Mouse (Mus musculus): ENCODE measurements around the gene Fam78a. TPM values are rescaled to one million over a fixed set of nuclear protein-coding genes. Genes with fewer than 3 reads are reported as not detected.

Fam78a gene
- polyA plus RNA-seq, 1 experiment from 2014 or later = 0.46 TPM

DNA sequence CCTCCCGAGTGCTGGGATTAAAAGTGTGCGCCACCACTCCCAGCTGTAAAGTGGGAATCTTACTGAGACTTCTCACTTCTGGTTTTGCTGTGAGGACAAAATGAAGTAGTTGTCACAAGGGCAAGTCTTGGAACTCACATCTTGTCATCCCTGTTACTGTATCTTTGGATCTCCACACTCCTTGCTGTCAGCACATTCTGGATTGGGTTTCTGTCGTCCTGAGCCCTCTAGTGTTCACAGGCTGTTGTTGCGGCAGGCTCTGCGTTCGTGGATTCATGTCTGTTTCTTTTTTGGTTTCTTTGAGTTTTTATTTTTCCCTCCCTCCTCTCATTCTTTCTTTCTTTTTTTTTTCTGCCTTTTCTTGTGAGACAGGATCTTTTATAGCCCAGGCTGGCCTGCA, 45.8 kb upstream of the Fam78a start:
- Histone ChIP-seq H3K9ac (ENCODE audit: low read length) (no peak overlapping the region), H3K27me3 (ENCODE audit: control insufficient read depth, insufficient read depth, low read length) (no peaks in the 10 kb centered on the region), H3K4me2 (replicated peaks; ENCODE audit: low read depth) (no peak overlapping the region), H3K36me3 (ENCODE audit: control insufficient read depth, insufficient read depth, low read length) (no peaks in the 10 kb centered on the region), H3K27ac (replicated peaks) (no peak overlapping the region), H3K9me3 (ENCODE audit: control insufficient read depth, low read length) (no peaks in the 10 kb centered on the region), H3K4me1 (replicated peaks; ENCODE audit: control insufficient read depth, insufficient read depth) (no peaks in the 10 kb centered on the region), H3K4me3 (ENCODE audit: low read depth, low read length) (no peak overlapping the region)
- WGBS = 34% methylated on average over 6 of the region's 6 CpGs
- DNase-seq (ENCODE audit: low spot score) (peak; percentile 61), ATAC-seq (ENCODE audit: low FRiP score, low TSS enrichment) (no peak)
- TF ChIP-seq EP300 (optimal IDR thresholded peaks at IDR 0.05) (no peak), CTCF (IDR thresholded peaks at IDR 0.05; ENCODE audit: low read depth) (peak; percentile 87)

DNA sequence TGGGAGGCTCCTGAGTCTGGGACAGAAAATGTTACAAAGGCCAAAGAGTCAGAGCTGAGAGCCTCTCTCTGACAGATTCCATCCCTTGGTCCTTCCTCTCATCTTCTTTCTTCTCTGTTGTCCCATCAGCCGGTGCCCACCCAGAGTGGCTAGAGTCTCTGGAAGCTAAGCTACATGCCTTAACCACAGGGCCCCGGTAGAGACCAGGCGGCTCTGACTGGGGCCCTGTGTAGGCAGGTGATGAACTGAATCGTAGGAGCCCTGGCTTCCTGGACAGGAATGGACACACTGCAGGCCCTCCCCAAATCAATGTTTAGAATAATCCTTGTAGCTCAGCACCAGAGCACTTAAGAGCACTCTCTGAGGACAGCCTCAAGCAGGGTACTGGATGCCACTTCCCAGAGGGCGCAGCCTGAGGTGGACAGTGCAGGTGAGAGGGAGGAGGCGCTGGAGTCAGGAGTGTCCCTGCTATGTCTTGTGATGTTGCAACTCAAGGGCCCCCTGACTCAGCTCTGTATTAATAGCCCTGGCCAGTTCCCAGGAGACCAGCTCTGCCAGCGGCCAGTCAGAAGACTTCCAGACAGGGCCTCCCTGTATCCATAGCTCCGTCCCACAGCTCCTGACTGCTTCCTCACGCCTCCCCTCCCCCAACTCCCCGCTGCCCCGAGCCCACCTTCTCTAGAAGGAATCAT, 44.9 kb upstream of the Fam78a start:
- no peak for ATAC-seq (ENCODE audit: low FRiP score, low TSS enrichment)
- no peak overlapping the region for H3K4me2 ChIP-seq (replicated peaks; ENCODE audit: low read depth)
- H3K9me3 ChIP-seq (ENCODE audit: control insufficient read depth, low read length) = no peaks in the 10 kb centered on the region
- no peaks in the 10 kb centered on the region for H3K4me1 ChIP-seq (replicated peaks; ENCODE audit: control insufficient read depth, insufficient read depth)
- no peak overlapping the region for H3K4me3 ChIP-seq (ENCODE audit: low read depth, low read length)
- H3K36me3 ChIP-seq (ENCODE audit: control insufficient read depth, insufficient read depth, low read length) = no peaks in the 10 kb centered on the region
- 56% methylated on average over 11 of the region's 11 CpGs for WGBS
- TF ChIP-seq CTCF (IDR thresholded peaks at IDR 0.05; ENCODE audit: low read depth) (no peak), EP300 (optimal IDR thresholded peaks at IDR 0.05) (no peak)
- no peak overlapping the region for H3K27ac ChIP-seq (replicated peaks)
- H3K9ac ChIP-seq (ENCODE audit: low read length) = no peak overlapping the region
- no peak for DNase-seq (ENCODE audit: low spot score)
- no peaks in the 10 kb centered on the region for H3K27me3 ChIP-seq (ENCODE audit: control insufficient read depth, insufficient read depth, low read length)

DNA sequence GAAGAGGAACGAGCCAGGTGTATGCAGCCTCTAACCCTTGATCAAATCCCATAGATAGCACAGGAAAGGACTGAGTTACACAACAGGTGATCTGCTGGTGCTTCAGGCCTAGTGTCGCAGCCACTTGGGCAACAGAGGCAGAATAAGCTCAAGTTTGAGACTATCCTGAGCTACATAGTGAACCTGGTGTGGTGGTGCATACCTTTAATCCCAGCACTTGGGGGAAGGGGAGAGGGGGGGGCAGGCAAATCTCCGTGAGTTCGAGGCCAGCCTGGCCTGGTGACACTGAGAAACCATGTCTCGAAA, 43.8 kb upstream of the Fam78a start:
- ATAC-seq (ENCODE audit: low FRiP score, low TSS enrichment) = no peak
- H3K4me3 ChIP-seq (ENCODE audit: low read depth, low read length) = no peak overlapping the region

DNA sequence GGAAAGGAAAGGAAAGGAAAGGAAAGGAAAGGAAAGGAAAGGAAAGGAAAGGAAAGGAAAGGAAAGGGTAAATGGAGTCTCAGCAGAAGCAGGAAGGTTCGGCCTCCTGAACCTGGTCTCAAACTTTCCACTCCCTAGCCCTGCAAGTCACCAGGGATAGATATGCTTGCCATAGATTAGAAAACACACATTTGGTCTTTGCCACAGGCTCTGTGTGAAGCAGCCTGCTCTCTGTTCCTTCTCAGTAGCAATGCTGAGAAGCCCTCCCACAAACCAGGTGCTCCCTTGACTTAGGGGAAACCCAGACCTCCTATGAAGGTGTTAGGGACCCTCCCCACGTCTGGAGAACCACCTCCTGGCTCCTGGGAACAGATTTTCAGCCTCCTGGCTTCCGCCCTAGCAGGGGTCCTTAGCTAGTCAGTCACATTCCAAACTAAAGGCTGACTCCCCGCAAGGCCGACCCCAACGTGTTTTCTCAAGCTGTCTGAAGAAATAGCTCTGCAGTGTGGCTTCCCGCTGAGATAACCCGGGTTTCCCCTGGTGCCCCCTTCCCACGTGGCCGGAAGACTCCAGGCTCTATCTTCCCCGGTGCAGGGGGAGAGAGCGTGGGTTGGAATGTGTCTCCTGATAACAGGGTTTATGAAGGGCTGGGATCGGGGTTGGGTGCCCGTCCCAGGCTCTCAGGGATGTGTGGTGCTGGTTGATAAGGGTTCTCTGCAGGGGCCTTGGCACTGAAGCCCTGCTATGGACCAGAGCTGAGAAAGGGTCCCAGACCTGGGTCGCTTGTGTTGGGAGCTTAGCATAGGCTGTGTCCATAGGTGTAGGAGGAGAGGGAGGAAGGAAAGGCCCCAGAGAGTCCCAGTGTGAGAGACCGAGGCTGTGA, 43.2 kb upstream of the Fam78a start:
- 19% methylated on average over 16 of the region's 16 CpGs for WGBS
- no peaks in the 10 kb centered on the region for H3K27me3 ChIP-seq (ENCODE audit: control insufficient read depth, insufficient read depth, low read length)
- H3K4me1 ChIP-seq (replicated peaks; ENCODE audit: control insufficient read depth, insufficient read depth) = no peaks in the 10 kb centered on the region
- TF ChIP-seq CTCF (IDR thresholded peaks at IDR 0.05; ENCODE audit: low read depth) (no peak), EP300 (optimal IDR thresholded peaks at IDR 0.05) (no peak)
- no peak overlapping the region for H3K27ac ChIP-seq (replicated peaks)
- H3K36me3 ChIP-seq (ENCODE audit: control insufficient read depth, insufficient read depth, low read length) = no peaks in the 10 kb centered on the region
- DNase-seq (ENCODE audit: low spot score) = peak; percentile 37
- no peaks in the 10 kb centered on the region for H3K9me3 ChIP-seq (ENCODE audit: control insufficient read depth, low read length)
- no peak overlapping the region for H3K9ac ChIP-seq (ENCODE audit: low read length)
- H3K4me2 ChIP-seq (replicated peaks; ENCODE audit: low read depth) = no peak overlapping the region
- no peak overlapping the region for H3K4me3 ChIP-seq (ENCODE audit: low read depth, low read length)
- ATAC-seq (ENCODE audit: low FRiP score, low TSS enrichment) = no peak; the same call in 1 of the 2 replicates

More for the DNA sequence above, 43.8 kb upstream of the Fam78a start:
- 82% methylated on average over 5 of the region's 5 CpGs for WGBS
- no peak for DNase-seq (ENCODE audit: low spot score)
- no peak overlapping the region for H3K9ac ChIP-seq (ENCODE audit: low read length)
- H3K27ac ChIP-seq (replicated peaks) = no peak overlapping the region
- TF ChIP-seq CTCF (IDR thresholded peaks at IDR 0.05; ENCODE audit: low read depth) = no peak
- no peak for TF ChIP-seq EP300 (optimal IDR thresholded peaks at IDR 0.05)
- H3K27me3 ChIP-seq (ENCODE audit: control insufficient read depth, insufficient read depth, low read length) = no peaks in the 10 kb centered on the region
- H3K36me3 ChIP-seq (ENCODE audit: control insufficient read depth, insufficient read depth, low read length) = no peaks in the 10 kb centered on the region
- H3K4me1 ChIP-seq (replicated peaks; ENCODE audit: control insufficient read depth, insufficient read depth) = no peaks in the 10 kb centered on the region
- no peak overlapping the region for H3K4me2 ChIP-seq (replicated peaks; ENCODE audit: low read depth)
- no peaks in the 10 kb centered on the region for H3K9me3 ChIP-seq (ENCODE audit: control insufficient read depth, low read length)

DNA sequence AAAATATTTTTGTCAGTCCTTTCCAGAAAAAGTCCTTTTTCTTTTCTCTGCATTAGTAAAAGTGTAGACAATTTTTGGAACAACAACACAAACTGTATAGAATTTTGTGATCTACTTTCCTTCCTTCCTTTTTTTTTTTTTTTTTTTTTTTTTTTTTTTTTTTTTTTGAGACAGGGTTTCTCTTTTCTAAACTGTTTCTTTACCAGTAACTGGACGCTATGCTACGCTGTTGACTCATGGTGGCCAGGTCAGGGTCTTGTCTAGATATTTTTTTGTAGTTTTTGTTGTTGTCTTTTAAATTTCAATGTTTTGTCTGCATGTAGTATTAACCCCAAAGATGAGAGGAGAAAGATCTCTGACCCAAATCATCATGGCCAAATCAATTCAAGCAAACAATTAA, 37.1 kb upstream of the Fam78a start:
- H3K4me3 ChIP-seq (ENCODE audit: low read depth, low read length) = no peak overlapping the region
- no peaks in the 10 kb centered on the region for H3K4me1 ChIP-seq (replicated peaks; ENCODE audit: control insufficient read depth, insufficient read depth)
- DNase-seq (ENCODE audit: low spot score) = no peak
- no peak overlapping the region for H3K9ac ChIP-seq (ENCODE audit: low read length)
- no peak for TF ChIP-seq CTCF (IDR thresholded peaks at IDR 0.05; ENCODE audit: low read depth)
- no peak for TF ChIP-seq EP300 (optimal IDR thresholded peaks at IDR 0.05)
- H3K4me2 ChIP-seq (replicated peaks; ENCODE audit: low read depth) = no peak overlapping the region
- H3K27me3 ChIP-seq (ENCODE audit: control insufficient read depth, insufficient read depth, low read length) = no peaks in the 10 kb centered on the region
- H3K36me3 ChIP-seq (ENCODE audit: control insufficient read depth, insufficient read depth, low read length) = no peaks in the 10 kb centered on the region
- H3K27ac ChIP-seq (replicated peaks) = no peak overlapping the region
- no peak for ATAC-seq (ENCODE audit: low FRiP score, low TSS enrichment)
- H3K9me3 ChIP-seq (ENCODE audit: control insufficient read depth, low read length) = no peaks in the 10 kb centered on the region
- WGBS = 67% methylated on average over 2 of the region's 2 CpGs

DNA sequence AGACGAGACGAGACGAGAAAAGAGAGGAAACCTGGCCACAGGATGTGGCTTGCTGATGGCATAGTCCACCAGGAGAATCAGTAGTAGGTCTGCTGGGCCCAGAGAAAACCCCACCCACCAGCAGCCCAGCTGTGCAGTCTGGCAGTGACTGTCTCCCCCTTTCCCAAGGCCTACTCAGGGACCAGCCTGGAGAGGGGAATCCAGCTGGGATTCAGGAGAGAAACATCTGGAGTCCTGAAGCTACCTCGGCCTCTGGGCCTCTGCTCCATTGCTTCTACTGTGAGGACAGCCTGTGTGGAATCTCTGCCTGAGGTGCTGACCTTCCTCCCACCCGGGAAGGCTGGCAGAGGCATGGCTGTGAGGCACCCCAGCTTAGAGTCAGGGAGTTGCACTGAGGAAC, 36.5 kb upstream of the Fam78a start:
- Histone ChIP-seq H3K36me3 (ENCODE audit: control insufficient read depth, insufficient read depth, low read length) (no peaks in the 10 kb centered on the region), H3K4me1 (replicated peaks; ENCODE audit: control insufficient read depth, insufficient read depth) (no peaks in the 10 kb centered on the region), H3K4me2 (replicated peaks; ENCODE audit: low read depth) (no peak overlapping the region), H3K9ac (ENCODE audit: low read length) (no peak overlapping the region), H3K27ac (replicated peaks) (no peak overlapping the region), H3K4me3 (ENCODE audit: low read depth, low read length) (no peak overlapping the region), H3K27me3 (ENCODE audit: control insufficient read depth, insufficient read depth, low read length) (no peaks in the 10 kb centered on the region), H3K9me3 (ENCODE audit: control insufficient read depth, low read length) (no peaks in the 10 kb centered on the region)
- no peak for ATAC-seq (ENCODE audit: low FRiP score, low TSS enrichment)
- 47% methylated on average over 5 of the region's 5 CpGs for WGBS
- no peak for DNase-seq (ENCODE audit: low spot score)
- no peak for TF ChIP-seq EP300 (optimal IDR thresholded peaks at IDR 0.05)
- TF ChIP-seq CTCF (IDR thresholded peaks at IDR 0.05; ENCODE audit: low read depth) = no peak
